Mouse (Mus musculus) erythroblast, embryonic 14.5 days (primary cell): ENCODE results near the gene Nrp1. TPM values are rescaled to one million over a fixed set of nuclear protein-coding genes. Genes with fewer than 3 reads are reported as not detected.

Experiments used
- H3K27me3 ChIP-seq: 2 replicates; pipeline ENCODE4 v1.6.1; 2012; ENCODE audit warnings: inconsistent platforms; ENCODE audit not compliant: control insufficient read depth
- H3K36me3 ChIP-seq: 2 replicates; pipeline ENCODE4 v1.6.1; 2012; ENCODE audit warnings: mild to moderate bottlenecking, inconsistent platforms; ENCODE audit not compliant: control insufficient read depth
- H3K4me1 ChIP-seq: 2 replicates; pipeline ENCODE4 v1.6.1; 2012; ENCODE audit warnings: inconsistent platforms; ENCODE audit not compliant: control insufficient read depth
- H3K4me3 ChIP-seq: replicated peaks from 2 replicates; pipeline ENCODE3; 2012; ENCODE audit warnings: moderate library complexity, mild to moderate bottlenecking, inconsistent platforms
- H3K9me3 ChIP-seq: 2 replicates; pipeline ENCODE4 v1.6.1; 2012; ENCODE audit warnings: low read length, inconsistent platforms, mixed read lengths; ENCODE audit not compliant: control insufficient read depth
- GATA1 ChIP-seq: IDR thresholded peaks from 2 replicates; pipeline ENCODE4 v1.6.1; 2012; ENCODE audit warnings: low read length, inconsistent platforms, mixed read lengths
- TAL1 ChIP-seq: IDR thresholded peaks from 3 replicates; pipeline ENCODE4 v1.6.1; 2012; ENCODE audit warnings: low read length, inconsistent platforms, mixed read lengths
- polyA plus RNA-seq: library from polyadenylated mRNA; stranded (reverse); fragments of >175 nt; gene quantifications from 2 replicates; pipeline ENCODE4 v1.2.3, GENCODE M21; 2012

Gene Nrp1
- polyA plus RNA-seq, 1 experiment, result 0.02 TPM

- no peak for TF ChIP-seq TAL1
- TF ChIP-seq GATA1, result no peak
- H3K36me3 ChIP-seq, result no peaks in the 10 kb centered on the region
- H3K27me3 ChIP-seq, result peaks cover 45% of the 10 kb centered on the region
- no peaks in the 10 kb centered on the region for H3K4me1 ChIP-seq
- no peak overlapping the region for H3K4me3 ChIP-seq
- H3K9me3 ChIP-seq, result no peaks in the 10 kb centered on the region
Measured at GRCm38 (mm10) chr8:128361343-128361870, 3.0 kb downstream of the Nrp1 start.

- Histone ChIP-seq H3K9me3 (no peaks in the 10 kb centered on the region), H3K27me3 (peaks cover 30% of the 10 kb centered on the region), H3K4me3 (no peak overlapping the region), H3K4me1 (no peaks in the 10 kb centered on the region), H3K36me3 (no peaks in the 10 kb centered on the region)
- TF ChIP-seq TAL1, result no peak
- no peak for TF ChIP-seq GATA1
Measured at GRCm38 (mm10) chr8:128362940-128363595, 4.7 kb downstream of the Nrp1 start.

- Histone ChIP-seq H3K4me3 (no peak overlapping the region), H3K9me3 (no peaks in the 10 kb centered on the region), H3K36me3 (no peaks in the 10 kb centered on the region), H3K4me1 (no peaks in the 10 kb centered on the region), H3K27me3 (no peaks in the 10 kb centered on the region)
- TF ChIP-seq TAL1 (no peak), GATA1 (no peak)
Measured at GRCm38 (mm10) chr8:128370496-128370895, 12.1 kb downstream of the Nrp1 start.

- no peak for TF ChIP-seq GATA1
- TF ChIP-seq TAL1, result no peak
- no peaks in the 10 kb centered on the region for H3K9me3 ChIP-seq
- H3K4me3 ChIP-seq, result no peak overlapping the region
- H3K27me3 ChIP-seq, result no peaks in the 10 kb centered on the region
- no peaks in the 10 kb centered on the region for H3K4me1 ChIP-seq
- H3K36me3 ChIP-seq, result no peaks in the 10 kb centered on the region
Measured at GRCm38 (mm10) chr8:128371026-128371425, 12.6 kb downstream of the Nrp1 start.

GRCm38 (mm10) chr8:128371789-128372188 lies 13.4 kb downstream of the Nrp1 start:
- H3K4me1 ChIP-seq, result no peaks in the 10 kb centered on the region
- no peak overlapping the region for H3K4me3 ChIP-seq
- no peak for TF ChIP-seq GATA1
- TF ChIP-seq TAL1, result no peak
- no peaks in the 10 kb centered on the region for H3K9me3 ChIP-seq
- H3K27me3 ChIP-seq, result no peaks in the 10 kb centered on the region
- no peaks in the 10 kb centered on the region for H3K36me3 ChIP-seq

GRCm38 (mm10) chr8:128372724-128373123 lies 14.3 kb downstream of the Nrp1 start:
- no peak overlapping the region for H3K4me3 ChIP-seq
- H3K36me3 ChIP-seq, result no peaks in the 10 kb centered on the region
- no peaks in the 10 kb centered on the region for H3K9me3 ChIP-seq
- no peaks in the 10 kb centered on the region for H3K27me3 ChIP-seq
- no peaks in the 10 kb centered on the region for H3K4me1 ChIP-seq
- TF ChIP-seq GATA1, result no peak
- TF ChIP-seq TAL1, result no peak

- Histone ChIP-seq H3K4me1 (no peaks in the 10 kb centered on the region), H3K9me3 (no peaks in the 10 kb centered on the region), H3K4me3 (no peak overlapping the region), H3K36me3 (no peaks in the 10 kb centered on the region), H3K27me3 (no peaks in the 10 kb centered on the region)
- TF ChIP-seq TAL1 (no peak), GATA1 (no peak)
Measured at GRCm38 (mm10) chr8:128373418-128373817, 15.0 kb downstream of the Nrp1 start.

GRCm38 (mm10) chr8:128375291-128375690 lies 16.9 kb downstream of the Nrp1 start:
- no peaks in the 10 kb centered on the region for H3K9me3 ChIP-seq
- H3K36me3 ChIP-seq, result no peaks in the 10 kb centered on the region
- no peaks in the 10 kb centered on the region for H3K4me1 ChIP-seq
- H3K4me3 ChIP-seq, result no peak overlapping the region
- H3K27me3 ChIP-seq, result no peaks in the 10 kb centered on the region
- TF ChIP-seq TAL1 (no peak), GATA1 (no peak)

- no peak overlapping the region for H3K4me3 ChIP-seq
- no peaks in the 10 kb centered on the region for H3K36me3 ChIP-seq
- no peaks in the 10 kb centered on the region for H3K9me3 ChIP-seq
- TF ChIP-seq GATA1 (no peak), TAL1 (no peak)
- H3K4me1 ChIP-seq, result no peaks in the 10 kb centered on the region
- no peaks in the 10 kb centered on the region for H3K27me3 ChIP-seq
Measured at GRCm38 (mm10) chr8:128383176-128383575, 24.8 kb downstream of the Nrp1 start.
